ENCODE assay signal across 12 mouse cellular contexts in genomic region chr2:143696704-143697103, GRCm38 (mm10).
DNase-seq lines count a peak whose midpoint lies in the region; ATAC-seq and TF ChIP-seq lines count a peak whose summit lies in the region.
"Had no signal": no experiment of that assay in that cellular context is flagged by ENCODE, and none has a peak within 500 bp of the region (broad histone marks: within the 10 kb centered on the region; RNA-seq: fewer than 3 reads in every experiment).

No protein-coding gene starts in this region.

- H3K27ac ChIP-seq in heart, adult 2 months = no peak overlapping the region
- H3K27ac ChIP-seq in MEL (ENCODE audit: control insufficient read depth, low read depth, low read length) = no peak overlapping the region
- no peak overlapping the region for H3K27ac ChIP-seq in hindbrain, embryonic 16.5 days (ENCODE audit: low read depth, low read length)

- TF ChIP-seq EP300 in heart, adult 2 months (IDR thresholded peaks at IDR 0.05; ENCODE audit: insufficient read depth, low read depth, low read length) = no peak
- TF ChIP-seq EP300 in MEL (IDR thresholded peaks at IDR 0.05; ENCODE audit: low read depth in 1 of 2, low read length in 2 of 2) = no peak

- TF ChIP-seq CTCF in heart, adult 2 months (IDR thresholded peaks at IDR 0.05) = no peak
- TF ChIP-seq CTCF in MEL (IDR thresholded peaks at IDR 0.05 in 2 of 3, conservative IDR thresholded peaks at IDR 0.05 in 1 of 3; ENCODE audit: control insufficient read depth in 1 of 3, insufficient read depth in 1 of 3, low read depth in 2 of 3, low read length in 3 of 3, poor library complexity in 1 of 3, severe bottlenecking in 1 of 3) = no peak

- TF ChIP-seq POLR2A in heart, adult 2 months (IDR thresholded peaks at IDR 0.05; ENCODE audit: insufficient read depth, low read depth, low read length) = no peak
- TF ChIP-seq POLR2A in MEL (IDR thresholded peaks at IDR 0.05; ENCODE audit: control insufficient read depth in 1 of 2, insufficient read depth in 1 of 2, low read depth in 1 of 2, low read length in 2 of 2, poor library complexity in 1 of 2) = no peak

- H3K36me3 ChIP-seq in heart, adult 2 months (ENCODE audit: control insufficient read depth, insufficient read depth, low read length) = no peaks in the 10 kb centered on the region
- H3K36me3 ChIP-seq in MEL (ENCODE audit: control insufficient read depth in 1 of 2, insufficient read depth in 2 of 2, low read length in 2 of 2) = no peaks in the 10 kb centered on the region
- H3K36me3 ChIP-seq in hindbrain, embryonic 16.5 days (ENCODE audit: control insufficient read depth, insufficient read depth, low read length) = peaks cover 10% of the 10 kb centered on the region

- H3K4me2 ChIP-seq in hindbrain, embryonic 16.5 days (ENCODE audit: low read length) = no peak overlapping the region

- H3K27me3 ChIP-seq in heart, adult 2 months (ENCODE audit: control insufficient read depth, insufficient read depth, low read length) = no peaks in the 10 kb centered on the region
- H3K27me3 ChIP-seq in MEL (ENCODE audit: control insufficient read depth in 1 of 2, insufficient read depth in 2 of 2, low read length in 2 of 2) = 0 out of 4 replicates have a peak, but pooled peaks cover 0 to 2% of the 10 kb centered on the region in 2 experiments
- no peaks in the 10 kb centered on the region for H3K27me3 ChIP-seq in hindbrain, embryonic 16.5 days (replicated peaks; ENCODE audit: control insufficient read depth, insufficient read depth, low read length)

- intact Hi-C loops in heart, adult 2 months (cut with DNase I) = no loop called here
- intact Hi-C loops in left cerebral cortex, postnatal 14 days (cut with DNase I) = no loop called here

- TF ChIP-seq RAD21 in MEL (IDR thresholded peaks at IDR 0.05; ENCODE audit: low read depth, low read length) = no peak

- no peaks in the 10 kb centered on the region for H3K4me1 ChIP-seq in heart, adult 2 months (ENCODE audit: control insufficient read depth, insufficient read depth, low read length)
- no peaks in the 10 kb centered on the region for H3K4me1 ChIP-seq in MEL (ENCODE audit: control insufficient read depth in 1 of 2, insufficient read depth in 2 of 2, low read length in 2 of 2)
- H3K4me1 ChIP-seq in hindbrain, embryonic 16.5 days (ENCODE audit: control insufficient read depth, insufficient read depth, low read depth, low read length) = no peaks in the 10 kb centered on the region

- DNase-seq in heart, adult 11 months = peak; percentile 77
- no peak for DNase-seq in heart, adult 2 months
- peak; percentile 34 for DNase-seq in layer of hippocampus, adult 11-12 months (ENCODE audit: low spot score)
- DNase-seq in layer of hippocampus, postnatal 36 days = no peak
- peak; percentile 4 for DNase-seq in MEL (ENCODE audit: low read depth, low spot score)
- no peak for DNase-seq in urinary bladder, postnatal 10 days (ENCODE audit: low spot score)
- no peak for DNase-seq in left cerebral cortex, postnatal 14 days (ENCODE audit: low spot score in 2 of 2)
- DNase-seq: heart, adult 18-20 months; kidney, adult 2 months; lung, postnatal 10 days; thymus, postnatal 14 days had no signal

- H3K9me3 ChIP-seq in MEL (replicated peaks; ENCODE audit: insufficient read depth, low read length) = no peaks in the 10 kb centered on the region
- H3K9me3 ChIP-seq in hindbrain, embryonic 16.5 days (ENCODE audit: control insufficient read depth, low read length) = peaks cover 8% of the 10 kb centered on the region

- H3K79me2 ChIP-seq in heart, adult 2 months (replicated peaks; ENCODE audit: control insufficient read depth, insufficient read depth, low read length) = no peaks in the 10 kb centered on the region
- H3K79me2 ChIP-seq in MEL (ENCODE audit: control insufficient read depth, insufficient read depth, low read length, poor library complexity) = no peaks in the 10 kb centered on the region

- WGBS in heart, adult 2 months = 62% methylated on average over 7 of the region's 7 CpGs
- WGBS in hindbrain, embryonic 16.5 days = 84% methylated on average over 7 of the region's 7 CpGs

- no peak overlapping the region for H3K4me3 ChIP-seq in heart, adult 2 months
- no peak overlapping the region for H3K4me3 ChIP-seq in MEL (ENCODE audit: control insufficient read depth in 1 of 2, insufficient read depth in 1 of 2, low read depth in 2 of 2, low read length in 2 of 2)
- no peak overlapping the region for H3K4me3 ChIP-seq in hindbrain, embryonic 16.5 days (ENCODE audit: low read length)

- H3K9ac ChIP-seq in heart, adult 2 months (ENCODE audit: low read depth, low read length) = no peak overlapping the region
- no peak overlapping the region for H3K9ac ChIP-seq in MEL (ENCODE audit: control insufficient read depth, low read depth, low read length, poor library complexity, severe bottlenecking)
- no peak overlapping the region for H3K9ac ChIP-seq in hindbrain, embryonic 16.5 days (ENCODE audit: low read depth, low read length)

- ATAC-seq in hindbrain, embryonic 16.5 days = peak; percentile 12; the same call in 1 of the 2 replicates

TF ChIP-seq in MEL, 35 proteins besides CTCF, POLR2A, EP300 and RAD21:
- TF ChIP-seq NRF1 (IDR thresholded peaks at IDR 0.05; ENCODE audit: insufficient read depth, low read depth, low read length, poor library complexity, severe bottlenecking) = no peak

Comparison
In these comparisons a context has a peak if more than half of its experiments do, and no peak if none do; other contexts are left out.
1. DNase-seq: peak in heart, adult 11 months (single experiment), layer of hippocampus, adult 11-12 months (single experiment) and MEL (single experiment); none in heart, adult 2 months (0 of 2), layer of hippocampus, postnatal 36 days (0 of 2), urinary bladder, postnatal 10 days (single experiment) and left cerebral cortex, postnatal 14 days (0 of 2).